Mouse (Mus musculus): ENCODE measurements around the gene Itgav.

Gene Itgav

DNA sequence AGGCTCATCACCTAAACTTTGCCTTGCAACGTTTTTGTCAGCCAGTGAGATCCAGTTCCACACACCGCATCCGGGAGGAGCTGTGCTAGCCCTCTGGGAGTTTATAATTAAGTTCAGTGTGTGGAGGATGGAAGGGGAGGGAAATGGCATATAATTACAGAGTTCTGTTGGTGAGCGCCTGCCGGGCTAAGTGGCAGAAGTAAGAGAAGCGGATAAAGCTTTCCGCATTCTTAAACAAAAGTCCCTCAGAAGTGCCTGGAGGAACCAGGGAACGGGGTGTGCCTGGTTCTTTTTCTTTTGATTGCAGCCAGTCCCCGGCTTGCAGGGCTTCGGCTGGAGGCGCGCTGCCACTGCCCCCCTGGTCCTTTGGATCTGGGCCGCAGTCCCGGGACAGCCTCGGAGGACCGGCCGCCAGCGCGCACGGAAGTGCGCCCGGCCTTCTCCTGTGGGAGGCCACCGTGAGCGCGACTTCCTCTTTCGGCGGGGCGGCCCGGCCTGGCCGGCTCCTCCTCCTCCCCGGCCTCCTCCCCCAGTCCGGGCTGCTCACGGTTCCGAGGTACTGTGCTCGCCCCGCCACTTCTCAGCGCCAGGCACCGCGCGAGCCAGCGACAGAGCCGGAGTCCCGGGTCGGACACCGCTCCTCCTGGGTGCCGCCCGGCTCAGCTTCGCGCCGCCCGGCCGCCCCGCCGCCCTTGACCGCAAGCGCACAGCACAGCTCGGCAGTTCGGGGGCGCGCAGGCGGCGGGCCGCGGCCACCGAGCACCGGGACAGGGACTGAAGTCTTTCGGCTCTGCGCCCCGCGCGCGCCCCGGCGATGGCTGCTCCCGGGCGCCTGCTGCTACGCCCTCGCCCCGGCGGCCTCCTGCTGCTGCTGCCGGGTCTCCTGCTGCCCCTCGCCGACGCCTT lies at the start of gene Itgav:
Gene Itgav (plus strand): TSS at position 477 of the 906 bp plus-strand sequence.
- peak; percentile 90 for DNase-seq (ENCODE audit: low spot score)

DNA sequence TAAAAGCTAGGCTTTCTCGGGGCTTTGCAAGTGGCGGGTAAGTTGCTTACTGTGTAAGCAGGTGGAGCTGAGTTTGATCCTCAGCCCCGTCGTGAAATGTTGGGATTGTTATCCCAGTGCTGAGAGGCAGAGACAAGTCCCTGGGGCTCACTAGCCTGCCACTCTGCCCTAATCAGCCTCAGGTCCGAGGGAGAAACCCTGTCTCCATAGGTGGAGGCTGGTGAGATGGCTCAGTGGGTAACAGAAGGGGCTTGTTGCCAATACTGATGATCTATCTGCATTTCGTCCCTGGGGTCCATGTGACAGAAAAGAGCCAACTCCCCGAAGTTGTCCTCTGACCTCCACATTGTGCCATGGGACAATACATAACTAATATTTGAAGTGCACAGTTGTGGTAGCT lies 49.8 kb upstream of the Itgav start:
- no peak for DNase-seq (ENCODE audit: low spot score)

DNA sequence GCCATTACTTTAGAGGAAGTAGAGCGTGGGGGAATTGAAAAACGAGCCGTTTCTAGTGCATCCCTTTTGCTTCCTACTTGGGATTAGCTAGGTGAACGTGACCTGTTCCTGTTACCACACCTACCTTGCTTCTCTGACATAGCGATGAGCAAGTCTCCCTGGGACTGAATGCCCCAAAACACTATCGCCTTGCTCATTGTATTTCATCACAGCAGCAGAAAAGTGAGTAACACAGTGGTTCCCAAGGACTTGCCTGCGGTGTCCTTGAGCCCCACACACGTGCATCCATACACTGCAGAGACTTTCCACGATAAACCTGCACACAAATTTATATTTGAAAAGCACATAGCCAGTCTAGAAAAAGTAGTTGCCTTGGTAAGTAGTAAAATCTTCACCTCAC lies 49.3 kb upstream of the Itgav start:
- DNase-seq (ENCODE audit: low spot score), result no peak

DNA sequence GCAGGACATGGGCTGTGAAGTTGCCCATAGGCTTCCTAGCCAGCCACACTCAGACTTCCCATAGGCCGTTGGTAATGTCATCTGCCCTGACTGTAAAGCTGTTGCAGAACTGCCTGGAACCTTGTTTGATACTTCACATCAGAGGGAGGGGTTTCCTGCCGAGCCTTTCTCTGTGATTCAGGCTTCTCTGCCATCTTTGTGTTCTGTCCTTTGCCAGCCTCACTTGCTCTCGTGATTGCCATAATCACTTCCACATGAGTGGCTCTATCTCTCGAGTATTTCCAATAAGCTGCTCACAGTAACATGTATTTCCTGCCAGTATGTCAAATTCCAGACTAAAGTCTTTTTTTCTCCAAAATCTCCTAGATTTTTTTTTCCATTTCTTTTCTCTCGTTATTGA lies 48.5 kb upstream of the Itgav start:
- no peak for DNase-seq (ENCODE audit: low spot score)

DNA sequence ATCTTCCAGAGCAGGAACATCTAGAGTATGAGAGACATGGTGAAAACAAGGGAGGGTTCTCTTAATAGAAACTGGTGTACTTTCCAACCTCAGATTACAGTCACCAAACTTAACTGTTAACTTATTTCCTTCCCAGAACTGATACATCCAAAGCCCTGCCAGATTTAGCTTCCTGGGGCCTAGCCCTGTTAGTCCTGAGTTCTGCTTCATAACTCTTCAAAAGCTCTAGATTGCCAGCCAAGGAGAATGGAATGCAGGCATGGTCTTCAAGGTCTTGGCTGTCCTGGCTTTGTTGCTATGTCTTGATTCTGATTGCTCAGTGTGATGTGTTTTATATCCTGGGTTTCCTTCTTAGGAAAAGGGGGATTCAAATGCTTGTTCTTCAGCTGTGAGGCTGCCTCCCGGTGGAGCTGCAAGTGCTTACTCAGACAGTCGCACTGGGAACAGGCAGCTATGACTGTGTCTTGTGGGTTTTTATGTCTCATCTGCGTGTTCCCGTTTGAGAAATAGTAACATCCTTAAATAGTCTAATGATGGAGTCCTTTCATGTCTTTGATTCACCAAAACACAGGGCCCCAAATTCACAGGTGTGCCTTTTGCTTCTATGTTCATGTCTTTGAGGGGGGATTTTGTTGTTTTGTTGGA lies 47.8 kb upstream of the Itgav start:
- DNase-seq (ENCODE audit: low spot score), result no peak

DNA sequence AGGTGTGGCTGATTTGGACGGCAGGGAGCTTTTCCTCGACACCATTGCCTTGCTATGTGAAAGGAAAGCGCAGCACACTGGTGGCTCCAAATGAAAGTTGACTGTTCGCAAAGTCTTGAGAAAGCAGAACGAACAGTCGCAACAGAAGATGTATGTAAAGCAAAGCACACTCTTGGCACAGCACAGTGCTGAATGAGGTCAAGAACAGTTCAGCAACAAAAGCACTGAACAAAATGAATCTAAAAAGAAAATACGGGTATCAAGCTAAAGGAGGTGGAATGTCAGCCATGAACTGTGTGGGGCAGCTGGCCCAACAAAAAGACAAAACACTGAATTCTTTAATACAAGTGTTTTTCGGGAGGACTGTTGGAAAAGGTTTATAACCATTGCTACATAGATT lies 42.9 kb upstream of the Itgav start:
- DNase-seq (ENCODE audit: low spot score), result no peak

DNA sequence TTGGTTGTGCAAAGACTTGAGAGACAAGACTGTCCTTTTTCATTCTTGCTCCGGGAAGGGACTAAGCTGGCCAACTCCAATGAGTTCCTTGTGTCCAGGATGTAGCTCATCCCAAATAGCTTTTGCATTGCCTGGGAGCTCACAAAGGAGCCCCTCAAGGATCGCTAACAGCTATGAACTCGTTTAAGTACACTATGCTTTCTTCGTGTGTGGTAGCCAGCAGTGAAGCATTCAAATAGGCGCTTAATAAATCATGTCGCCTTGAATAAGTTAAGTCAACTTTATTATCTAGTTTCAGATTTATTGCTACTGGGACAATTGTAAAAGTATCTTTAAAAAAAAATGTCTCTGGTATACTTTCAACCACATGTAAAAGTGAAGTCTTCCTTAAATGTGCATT lies 42.4 kb upstream of the Itgav start:
- no peak for DNase-seq (ENCODE audit: low spot score)

DNA sequence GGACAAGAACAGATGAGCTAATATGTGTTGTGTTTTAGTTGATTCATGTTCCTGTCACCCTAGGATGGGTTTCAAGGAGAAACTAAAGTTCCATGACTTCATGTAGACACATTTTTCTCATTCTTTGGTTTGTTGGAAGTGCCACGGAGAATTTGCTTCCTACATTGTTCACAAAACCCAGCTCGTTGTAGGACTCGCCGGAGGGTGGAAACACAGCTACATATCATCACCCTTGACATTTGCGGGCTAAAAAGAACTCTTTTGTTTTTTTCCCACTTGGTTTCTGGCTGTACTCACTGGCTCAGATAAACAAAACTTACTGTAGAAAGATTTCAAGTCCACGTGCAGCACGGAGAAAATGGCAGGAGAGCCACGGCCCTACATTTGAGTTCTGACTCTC lies 41.9 kb upstream of the Itgav start:
- no peak for DNase-seq (ENCODE audit: low spot score)

DNA sequence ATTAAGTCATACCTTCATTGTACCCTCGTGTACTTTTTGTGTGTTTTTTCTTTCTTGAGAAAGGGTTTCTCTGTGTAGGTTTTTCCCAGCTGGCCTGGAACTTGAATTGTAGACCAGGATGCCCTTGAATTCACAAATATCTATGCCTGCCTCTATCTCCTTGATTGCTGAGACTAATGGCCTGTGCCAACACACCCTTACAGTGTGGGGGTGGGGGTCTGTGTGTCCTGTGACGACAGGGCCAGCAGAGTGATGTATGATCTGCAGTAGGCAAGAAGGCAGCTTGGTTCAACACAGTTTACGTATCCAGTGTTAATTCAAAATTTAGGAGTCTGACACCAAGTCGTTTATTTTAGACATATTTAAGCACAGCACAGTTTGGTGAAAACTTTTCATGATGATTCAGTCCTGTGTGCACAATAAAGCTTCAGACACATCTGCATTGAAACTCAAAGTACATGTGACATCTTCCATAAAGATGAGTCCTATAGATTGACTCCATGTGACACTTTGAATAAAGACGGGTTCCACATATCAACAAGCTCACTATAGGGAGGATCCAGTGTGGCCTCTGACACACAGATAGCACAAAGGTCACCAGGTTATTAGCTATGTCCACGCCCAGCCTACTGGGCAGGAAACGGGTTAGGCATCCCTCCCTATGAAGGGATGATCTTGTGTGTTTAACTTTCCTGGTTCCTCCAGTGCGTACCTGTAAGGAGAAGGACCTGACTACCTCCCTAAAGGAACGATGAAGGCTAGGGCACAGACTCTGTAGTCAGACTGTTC lies 40.3 kb upstream of the Itgav start:
- no peak for DNase-seq (ENCODE audit: low spot score)

DNA sequence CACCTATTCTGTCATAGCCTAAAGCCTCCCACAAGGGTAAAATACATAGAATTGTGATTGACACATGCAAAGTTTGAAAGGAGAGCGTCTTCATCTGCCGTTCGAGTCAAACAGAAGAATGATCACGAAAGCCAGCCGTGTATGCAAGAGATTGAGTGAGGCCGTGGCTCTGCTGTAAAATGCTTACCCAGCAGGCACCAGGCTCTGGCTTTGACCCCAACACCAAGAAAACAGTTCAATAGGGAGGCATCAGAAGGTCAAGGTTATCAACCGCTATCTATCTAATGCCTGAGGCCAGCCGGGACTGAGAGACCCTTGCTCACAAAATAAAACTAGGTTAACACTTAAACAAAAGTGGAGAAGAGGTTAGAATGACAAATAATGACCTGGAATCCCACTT lies 39.5 kb upstream of the Itgav start:
- DNase-seq (ENCODE audit: low spot score), result no peak

DNA sequence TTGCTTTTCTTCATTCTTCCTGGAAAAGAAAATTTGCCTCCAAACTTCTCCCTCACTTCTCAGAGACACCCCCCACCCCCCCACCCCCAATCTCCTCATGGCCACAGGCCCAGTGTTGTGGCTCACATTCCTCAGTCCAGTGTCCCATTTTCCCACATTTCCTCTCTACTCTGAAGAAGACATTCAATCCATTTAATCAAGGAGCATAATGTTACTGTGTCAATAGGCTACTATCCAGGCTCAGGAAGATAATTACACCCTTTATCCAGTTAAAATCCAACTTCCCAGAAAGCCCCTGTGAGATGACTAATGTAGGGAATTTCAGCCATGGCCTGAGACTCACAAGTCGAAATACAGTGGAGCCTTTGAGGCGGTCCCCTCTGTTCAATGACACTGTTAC lies 33.8 kb upstream of the Itgav start:
- no peak for DNase-seq (ENCODE audit: low spot score)

DNA sequence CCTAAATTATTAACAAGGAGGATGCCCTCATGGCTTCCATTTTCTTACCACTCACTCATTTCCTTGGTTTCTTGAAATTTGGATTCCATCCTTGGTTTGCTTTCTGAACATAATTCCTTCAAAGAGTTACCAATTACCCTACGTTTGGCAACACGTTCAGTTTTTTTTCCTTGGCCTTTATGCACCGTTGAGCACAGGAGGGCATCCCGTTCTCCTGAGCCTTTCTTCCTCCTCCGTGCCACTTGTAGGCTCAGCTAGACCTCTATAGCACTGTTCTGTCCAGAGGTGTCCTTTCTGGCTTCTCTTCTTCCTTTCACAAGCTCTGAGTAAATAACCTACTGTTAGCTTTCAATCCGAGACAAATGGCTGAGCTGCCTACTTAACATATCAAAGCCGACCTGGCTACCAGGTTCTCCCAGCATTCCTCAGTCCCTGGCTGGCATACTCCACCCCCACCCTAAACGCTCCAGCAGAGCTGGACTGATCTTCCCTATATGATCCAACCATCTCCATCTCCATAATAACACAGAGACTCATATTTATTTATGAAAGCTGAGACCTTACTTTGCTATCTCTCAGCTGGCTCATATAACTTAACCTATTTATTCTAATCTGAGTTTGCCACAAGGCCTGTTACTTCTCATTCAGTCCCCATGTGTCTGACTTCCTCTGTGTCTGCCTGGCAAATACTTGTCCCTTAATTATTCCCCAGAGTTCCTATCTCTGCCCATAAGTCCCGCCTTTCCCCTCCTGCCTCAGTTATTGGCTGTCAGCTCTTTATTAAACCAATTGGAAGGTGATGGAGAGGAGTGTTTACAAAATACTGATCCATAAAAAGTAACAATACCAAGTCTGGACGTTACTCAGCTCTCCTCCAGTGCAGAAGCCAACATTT lies 31.3 kb upstream of the Itgav start:
- DNase-seq (ENCODE audit: low spot score), result no peak

DNA sequence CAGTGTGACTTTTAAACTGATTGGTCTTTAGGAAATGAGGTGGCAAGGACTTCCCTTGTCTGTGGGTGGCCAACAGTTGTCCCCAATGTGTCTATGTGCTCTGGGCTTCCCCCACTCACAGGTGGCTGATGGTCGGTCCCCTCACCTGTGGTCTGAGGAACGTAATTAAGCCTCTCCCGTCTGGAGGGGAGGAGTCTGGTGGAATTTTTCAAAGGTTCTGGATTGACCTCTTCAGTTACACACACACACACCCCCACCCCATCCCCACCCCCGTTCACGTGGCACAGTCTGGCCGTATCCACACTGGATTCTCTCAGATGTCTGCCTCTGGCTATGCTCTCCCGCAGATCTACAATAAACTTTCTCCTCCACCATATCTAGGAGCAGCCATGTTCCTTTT lies 30.1 kb upstream of the Itgav start:
- no peak for DNase-seq (ENCODE audit: low spot score)

DNA sequence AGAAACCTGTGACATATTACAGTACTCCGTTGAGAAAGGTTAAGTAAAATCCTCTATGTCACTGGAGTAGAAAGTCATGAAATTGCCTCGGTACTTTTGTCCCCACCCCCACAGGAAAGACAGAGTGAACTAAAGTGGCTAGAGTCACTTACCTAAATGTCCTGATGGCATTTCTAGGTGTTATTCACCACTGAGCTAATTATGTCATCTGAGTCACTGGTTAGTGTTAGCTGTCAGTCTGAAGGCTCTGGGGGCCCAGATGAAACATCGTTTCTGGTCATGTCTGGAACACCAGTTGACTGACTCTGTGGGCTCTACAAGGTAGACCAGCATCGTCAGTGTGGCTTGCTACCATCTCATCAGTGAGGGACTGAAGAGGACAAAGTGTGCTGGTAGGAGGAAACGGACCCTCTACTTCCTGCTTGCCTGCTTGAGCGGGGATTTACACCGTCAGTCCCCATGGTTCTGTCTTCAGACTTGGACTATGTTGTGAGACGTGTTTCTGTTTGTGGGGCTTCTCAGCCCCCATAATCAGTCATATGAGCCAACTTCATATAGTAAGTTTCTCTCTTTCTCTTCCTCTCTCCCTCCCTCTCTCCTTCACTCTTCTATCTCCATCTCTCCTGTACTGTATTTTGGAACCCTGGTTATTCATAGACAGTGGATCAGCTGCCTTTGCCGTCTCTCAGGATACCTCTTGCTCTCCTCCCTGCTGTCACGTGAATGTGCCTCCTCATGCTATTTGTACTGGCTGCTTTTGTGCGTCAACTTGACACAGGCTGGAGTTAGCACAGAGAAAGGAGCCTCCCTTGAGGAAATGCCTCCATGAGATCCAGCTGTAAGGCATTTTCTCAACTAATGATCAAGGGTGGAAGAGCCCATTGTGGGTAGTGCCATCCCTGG lies 28.6 kb upstream of the Itgav start:
- DNase-seq (ENCODE audit: low spot score), result no peak

DNA sequence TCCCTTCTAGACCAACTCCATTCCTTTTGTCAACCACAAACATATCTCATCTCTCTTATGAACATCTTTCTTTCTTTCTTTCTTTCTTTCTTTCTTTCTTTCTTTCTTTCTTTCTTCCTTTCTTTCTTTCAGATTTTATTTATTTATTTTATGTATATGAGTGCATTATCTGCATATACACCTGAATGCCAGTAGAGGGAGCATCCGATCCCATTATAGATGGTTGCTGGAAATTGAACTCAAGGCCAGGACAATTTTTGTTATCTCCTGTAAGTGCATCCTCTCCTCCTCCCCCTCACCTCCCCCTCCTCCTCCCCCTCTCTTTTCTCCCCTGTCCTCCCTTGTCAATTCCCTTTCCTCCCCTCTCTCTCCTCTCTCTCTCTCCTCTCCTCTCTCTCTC lies 25.7 kb upstream of the Itgav start:
- DNase-seq (ENCODE audit: low spot score), result no peak

DNA sequence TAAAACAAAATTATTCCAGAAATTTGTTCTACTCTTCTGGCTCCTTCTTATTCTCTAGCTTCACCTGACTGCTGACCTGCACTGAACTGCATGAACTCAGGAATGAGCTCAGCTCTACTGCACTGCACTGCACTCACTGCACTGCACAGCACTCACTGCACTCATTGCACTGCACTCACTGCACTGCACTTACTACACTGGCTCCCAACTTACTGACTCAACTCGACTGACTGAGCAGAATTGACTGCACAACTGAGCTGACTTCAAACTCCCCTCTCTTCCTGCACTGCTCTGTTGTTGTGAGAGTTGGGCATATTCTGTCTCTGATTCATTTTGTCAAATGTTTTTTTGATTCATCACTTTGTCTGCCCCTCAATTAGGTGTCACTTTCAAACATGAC lies 24.9 kb upstream of the Itgav start:
- no peak for DNase-seq (ENCODE audit: low spot score)

DNA sequence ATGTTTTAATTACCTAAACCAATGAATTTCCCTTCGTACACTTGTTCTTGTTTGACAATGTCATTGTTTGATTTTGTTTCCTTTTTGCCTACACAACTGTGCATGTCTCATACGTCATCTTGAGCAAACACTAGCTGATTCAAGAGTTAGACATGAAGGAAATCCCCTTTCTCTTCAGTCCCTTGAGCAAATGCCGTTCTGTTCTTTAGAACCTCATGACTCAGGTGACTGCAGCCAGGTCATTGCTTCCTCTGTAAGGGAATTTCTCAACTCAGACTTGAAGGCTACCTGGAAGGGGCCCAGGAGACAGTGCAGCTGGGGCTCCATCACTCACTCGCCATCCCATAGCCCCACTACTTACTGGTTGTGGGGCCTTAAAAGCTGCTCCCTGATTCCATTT lies 23.5 kb upstream of the Itgav start:
- DNase-seq (ENCODE audit: low spot score), result no peak

DNA sequence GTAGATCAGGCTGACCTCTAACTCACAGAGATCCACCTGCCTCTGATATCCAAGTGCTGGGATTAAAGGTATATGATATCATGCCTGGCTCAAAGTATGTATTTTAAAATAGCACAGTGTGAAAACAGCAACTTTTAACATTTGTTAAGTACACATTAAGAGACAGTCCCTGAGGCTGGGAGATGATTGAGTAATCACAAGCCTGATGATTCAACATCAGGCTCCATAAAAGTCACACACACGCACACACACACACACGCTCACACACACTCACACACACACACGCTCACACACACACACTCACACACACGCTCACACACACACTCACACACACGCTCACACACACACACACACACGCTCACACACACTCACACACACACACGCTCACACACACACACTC lies 21.8 kb upstream of the Itgav start:
- no peak for DNase-seq (ENCODE audit: low spot score)

DNA sequence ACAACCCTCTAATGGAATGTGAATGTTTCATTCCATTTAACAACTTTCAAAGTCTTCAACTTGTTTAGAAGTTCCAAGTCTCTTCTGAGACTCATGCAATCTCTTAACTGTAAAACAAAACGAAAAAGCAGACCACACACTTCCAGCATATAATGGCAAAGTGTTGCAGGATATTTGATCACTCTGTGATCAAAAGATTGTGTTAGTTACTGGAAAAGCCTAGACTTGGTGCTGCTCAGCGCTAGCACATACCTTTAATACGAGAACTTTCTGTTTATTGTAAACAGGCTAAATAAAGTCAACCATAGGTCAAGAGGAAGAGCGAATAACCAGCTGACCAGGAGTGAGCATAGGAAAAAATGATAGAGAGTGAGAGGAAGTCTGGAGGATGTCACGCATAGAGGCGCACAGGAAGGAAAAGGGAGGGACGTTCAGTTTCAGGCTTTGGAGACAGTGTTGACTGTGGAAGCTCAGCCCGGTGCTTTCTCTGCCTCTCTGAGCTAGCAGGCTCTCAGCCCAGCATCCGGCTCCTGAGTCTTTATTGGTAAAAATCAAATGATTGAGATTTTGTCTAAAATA lies 18.5 kb upstream of the Itgav start:
- no peak for DNase-seq (ENCODE audit: low spot score)

DNA sequence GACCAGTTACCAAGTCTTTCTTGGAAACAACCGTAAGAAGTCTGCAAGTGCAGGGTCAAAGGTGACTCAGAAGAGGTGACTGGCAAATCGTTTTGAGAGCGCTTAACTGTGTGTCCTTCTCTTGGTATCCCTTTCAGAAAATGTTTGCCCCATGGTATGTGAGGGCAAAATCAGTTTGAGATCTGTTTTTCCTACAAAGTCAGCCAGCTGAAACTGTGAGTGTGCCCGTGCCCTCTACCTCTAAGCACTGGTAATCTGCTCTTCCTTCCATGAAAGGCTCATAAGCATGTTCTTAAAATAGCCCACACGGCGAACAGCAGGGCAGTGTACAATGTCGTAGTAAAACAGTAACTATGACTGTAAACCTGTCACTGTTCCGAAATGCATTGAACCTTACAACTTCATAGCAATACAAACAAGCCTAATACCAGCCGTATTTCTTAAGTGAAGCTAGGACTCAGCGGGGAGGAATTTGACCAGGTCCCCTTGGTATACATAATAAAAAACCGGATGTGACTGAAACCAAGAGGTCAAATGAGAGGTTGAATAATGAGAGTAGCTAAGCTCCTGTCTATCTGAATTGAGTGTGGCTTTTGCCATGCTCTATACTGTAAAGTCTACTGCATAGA lies 14.2 kb upstream of the Itgav start:
- DNase-seq (ENCODE audit: low spot score), result no peak

Data from testis, postnatal 10 days (tissue).